Mouse (Mus musculus): ENCODE results near the gene Btbd2. TPM values are rescaled to one million over a fixed set of nuclear protein-coding genes. Genes with fewer than 3 reads are reported as not detected.

The Btbd2 gene
- total RNA-seq, 2 experiments from 2014 or later = 14.8 to 32.0 TPM

DNA sequence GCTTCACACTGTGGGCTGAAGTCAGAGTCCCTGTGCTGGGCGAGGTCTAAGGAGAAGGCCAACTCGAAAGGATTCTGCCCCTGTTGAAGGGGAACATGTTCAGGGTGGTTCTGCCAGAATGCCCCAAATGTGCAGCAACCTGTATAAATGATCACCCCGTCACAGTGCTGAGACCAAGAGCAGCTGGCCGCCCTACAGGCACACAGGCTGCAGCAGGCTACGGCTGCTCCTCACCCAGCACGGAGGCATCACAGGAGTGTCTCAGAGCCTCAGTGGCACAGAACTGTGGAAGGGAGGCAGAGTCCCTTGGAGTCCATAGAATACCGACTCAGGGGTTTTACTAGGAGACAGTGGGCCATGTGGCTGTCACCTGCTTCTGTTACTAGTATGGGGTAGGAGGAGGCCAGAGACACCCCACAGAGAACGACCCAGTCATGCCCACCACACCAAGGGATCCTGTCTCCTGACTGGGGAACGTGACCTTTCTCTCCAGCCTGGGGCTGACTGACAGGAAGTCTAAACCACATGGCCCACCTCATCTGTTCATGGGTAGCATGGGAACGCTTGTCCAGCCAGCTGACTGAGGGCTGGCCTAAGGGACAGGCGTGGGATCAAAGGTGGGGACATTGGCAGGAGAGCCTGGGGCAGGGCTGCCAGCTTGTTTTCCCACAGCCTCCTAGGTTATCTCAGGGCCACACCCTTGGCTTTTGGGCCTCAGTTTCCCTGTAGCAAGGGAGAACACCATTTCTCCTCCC is 15.2 kb upstream of the Btbd2 start:
- no peak for ATAC-seq (replicated peaks; ENCODE audit: low FRiP score, low TSS enrichment, poor library complexity, severe bottlenecking)

DNA sequence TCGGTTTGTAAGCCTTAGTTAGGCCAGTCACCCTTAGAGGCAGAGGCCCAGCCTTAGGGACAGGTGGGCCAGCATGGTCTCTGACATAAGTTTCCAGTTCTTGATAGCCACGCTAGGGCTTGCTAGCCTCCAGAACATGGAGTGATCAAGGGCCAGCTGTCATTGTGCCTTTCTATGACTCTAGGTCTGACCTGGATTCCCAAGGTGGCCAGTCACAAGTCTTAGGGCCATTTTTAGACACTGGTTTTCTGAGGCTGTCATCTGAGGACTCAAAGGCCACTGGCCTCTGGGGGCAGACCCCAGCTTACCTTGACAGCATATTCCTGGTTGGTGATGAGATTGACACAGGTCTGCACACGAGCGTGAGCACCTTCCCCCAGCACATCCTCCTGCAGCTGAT is 14.4 kb upstream of the Btbd2 start:
- no peak for ATAC-seq (replicated peaks; ENCODE audit: low FRiP score, low TSS enrichment, poor library complexity, severe bottlenecking)

DNA sequence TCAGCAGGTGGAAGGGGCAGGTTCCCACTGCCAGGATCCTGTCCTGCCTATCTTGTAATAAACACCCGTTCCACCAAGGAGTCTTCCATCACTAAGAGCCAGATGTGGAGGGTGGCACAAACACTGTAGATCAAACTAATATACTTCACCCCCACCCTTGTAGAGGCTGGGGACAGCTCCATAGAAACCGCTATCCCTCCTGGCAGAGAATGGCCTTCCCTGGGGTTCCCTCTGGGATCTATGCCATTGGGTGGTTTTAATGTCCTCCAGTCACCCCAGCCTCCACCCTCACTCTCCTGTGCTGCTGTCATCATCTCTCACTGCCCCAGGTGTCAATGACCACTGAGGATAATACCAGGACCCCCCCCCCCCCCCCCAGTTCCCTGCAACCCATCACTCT is 13.7 kb upstream of the Btbd2 start:
- ATAC-seq (replicated peaks; ENCODE audit: low FRiP score, low TSS enrichment, poor library complexity, severe bottlenecking) = no peak

DNA sequence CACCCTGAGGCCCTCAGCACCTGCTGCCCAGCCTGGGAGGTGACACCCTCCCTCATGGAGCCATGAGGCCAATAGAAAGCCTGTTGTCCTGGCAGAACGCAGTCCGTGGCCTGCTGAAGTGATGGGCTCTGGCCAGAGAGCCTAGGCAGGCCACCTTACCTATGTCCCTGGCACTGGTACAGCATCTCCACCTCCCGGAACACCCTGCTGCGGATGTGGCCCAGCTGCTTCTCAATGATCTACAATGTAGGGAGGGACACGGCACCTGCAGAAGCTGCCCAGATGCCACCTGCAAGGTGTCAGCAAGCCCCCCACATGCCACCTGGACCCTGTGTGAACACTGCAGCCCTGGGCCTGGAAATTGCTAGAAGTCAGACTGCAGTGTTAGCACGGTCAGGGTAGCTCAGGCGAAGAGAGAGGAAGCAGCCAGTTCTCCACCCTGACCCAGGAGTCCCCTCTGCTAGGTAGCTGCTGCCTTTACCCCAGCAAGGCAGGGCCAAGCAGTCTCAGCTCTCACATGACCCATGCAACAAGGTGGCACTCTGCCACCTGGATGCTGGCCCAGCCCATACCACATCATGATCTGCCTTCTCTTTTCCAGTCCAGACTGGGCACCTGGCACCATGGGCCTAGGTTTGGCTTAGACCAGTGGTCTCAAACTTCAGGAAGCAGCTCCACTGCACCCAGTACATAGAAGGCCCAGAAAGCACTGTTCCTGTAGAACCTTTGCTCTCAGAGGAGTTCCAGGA is 13.0 kb upstream of the Btbd2 start:
- no peak for ATAC-seq (replicated peaks; ENCODE audit: low FRiP score, low TSS enrichment, poor library complexity, severe bottlenecking)

DNA sequence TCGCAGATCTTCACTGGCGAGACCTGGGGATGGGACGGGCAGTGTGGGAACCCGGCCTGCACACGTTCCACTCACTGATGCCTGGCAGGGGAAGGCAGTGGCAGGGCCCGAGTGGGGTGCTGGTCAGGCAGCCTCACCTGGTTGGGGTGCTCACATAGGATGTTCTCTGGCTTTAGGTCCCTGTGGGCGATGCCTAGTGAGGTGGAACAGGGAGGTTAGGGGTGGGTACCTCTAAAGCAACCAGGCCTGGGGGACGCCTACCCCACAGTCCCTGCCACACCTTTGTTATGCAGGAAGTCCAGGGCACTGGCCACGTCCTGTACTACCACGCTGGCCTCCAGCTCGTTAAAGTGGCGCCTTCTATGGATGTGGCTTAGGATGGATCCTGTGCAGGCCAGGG is 12.1 kb upstream of the Btbd2 start:
- ATAC-seq (replicated peaks; ENCODE audit: low FRiP score, low TSS enrichment, poor library complexity, severe bottlenecking) = no peak

DNA sequence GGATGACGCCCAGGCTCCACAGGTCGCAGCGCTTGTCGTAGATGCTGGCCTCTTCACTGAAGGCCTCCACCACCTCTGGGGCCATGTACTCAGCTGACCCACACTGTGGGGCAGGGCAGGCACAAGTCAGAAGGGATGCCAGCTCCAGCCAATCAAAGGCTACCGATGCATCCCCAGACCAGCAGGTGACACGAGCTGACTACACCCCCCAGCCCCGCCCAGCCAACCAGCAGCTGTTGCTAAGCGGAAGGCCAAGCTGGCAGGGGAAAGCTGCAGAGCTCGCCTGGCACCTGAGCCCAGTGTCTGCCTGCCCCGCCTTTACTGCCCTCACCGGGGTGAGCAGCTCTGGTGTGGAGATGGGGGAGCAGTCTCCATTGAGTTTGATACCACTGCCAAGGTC is 11.7 kb upstream of the Btbd2 start:
- ATAC-seq (replicated peaks; ENCODE audit: low FRiP score, low TSS enrichment, poor library complexity, severe bottlenecking) = no peak

DNA sequence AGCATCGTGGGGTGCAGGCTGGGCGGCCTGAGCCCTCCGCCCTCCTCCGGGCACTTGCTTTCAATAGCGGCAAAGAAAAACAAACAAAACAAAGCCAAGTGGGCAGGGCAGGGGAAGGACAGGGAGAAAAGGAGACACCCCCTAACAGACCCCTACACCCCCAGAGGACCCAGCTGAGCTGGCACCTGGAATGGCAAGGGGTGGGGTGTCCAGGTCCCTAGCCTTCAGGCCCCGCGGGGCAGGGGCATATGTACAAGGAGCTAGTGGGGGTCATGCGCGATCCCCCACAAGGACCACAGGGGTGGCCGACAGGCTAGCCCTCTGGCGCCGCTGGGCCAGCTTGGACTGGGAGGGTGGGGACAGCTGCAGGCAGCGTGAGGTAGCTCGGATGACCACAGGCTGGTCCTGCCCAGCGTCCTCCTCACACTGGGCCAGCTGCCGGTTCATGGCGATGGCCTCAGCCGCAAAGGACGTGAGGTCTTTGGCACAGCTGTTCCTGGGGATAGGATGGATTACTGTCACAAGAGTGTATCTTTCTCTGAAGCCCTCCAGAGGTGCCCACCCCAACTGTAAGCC is 10.1 kb upstream of the Btbd2 start:
- ATAC-seq (replicated peaks; ENCODE audit: low FRiP score, low TSS enrichment, poor library complexity, severe bottlenecking) = no peak

DNA sequence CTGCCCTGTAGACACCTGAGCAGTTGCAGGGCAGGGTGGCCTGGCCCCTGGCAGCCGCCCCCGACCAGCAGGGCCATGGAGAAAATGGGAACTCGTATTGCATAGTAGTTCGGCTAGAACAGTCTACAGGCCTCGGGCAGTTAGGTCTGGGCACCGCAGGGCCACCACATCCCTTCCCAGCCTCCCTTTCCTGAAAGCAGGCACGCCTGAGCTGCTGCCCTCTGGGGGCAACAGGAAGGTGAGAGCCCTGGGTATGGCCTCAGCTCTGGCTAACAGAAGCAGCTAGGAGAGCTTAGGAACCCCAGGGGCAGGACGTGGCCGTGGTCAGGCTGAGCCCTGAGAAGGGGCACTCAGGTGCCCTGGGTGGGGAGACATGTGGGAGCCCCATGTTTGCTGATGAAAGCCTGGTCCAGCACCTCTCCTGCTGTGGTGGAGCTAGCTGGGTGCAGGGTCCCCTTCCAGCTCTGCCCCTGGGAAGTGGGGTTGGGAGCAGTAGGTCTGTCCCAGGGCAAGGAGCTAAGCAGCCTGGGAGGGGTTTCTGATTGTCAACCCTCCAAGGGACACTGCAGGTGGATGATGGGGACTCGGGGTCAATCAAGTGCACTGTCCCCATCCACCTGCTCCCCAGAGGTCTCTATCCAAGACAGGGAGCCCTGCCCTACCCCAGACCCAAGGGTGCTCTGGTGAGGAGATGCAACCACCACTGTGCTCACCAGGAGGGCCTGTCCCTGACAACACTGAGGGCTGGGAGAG is 9.3 kb upstream of the Btbd2 start:
- ATAC-seq (replicated peaks; ENCODE audit: low FRiP score, low TSS enrichment, poor library complexity, severe bottlenecking) = no peak

DNA sequence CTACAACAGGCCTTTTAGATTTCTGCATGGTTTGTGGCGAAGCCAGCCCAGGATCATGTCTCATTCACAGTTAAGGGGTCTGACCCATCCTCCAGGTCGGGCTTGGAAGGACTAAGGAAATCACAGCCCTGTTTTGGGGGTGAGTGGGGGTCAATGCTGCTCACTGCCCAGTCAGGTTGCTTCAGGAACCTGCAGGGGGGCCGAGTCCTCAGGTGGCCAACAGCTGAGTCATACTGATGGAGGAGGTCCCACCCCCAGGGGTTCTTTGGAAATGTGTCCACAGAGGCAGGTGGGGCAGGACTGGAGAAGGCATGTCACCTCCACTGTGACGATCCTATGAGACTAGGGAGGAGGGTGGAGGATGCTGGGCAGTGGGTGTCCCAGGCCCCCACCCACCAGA is 8.6 kb upstream of the Btbd2 start:
- no peak for ATAC-seq (replicated peaks; ENCODE audit: low FRiP score, low TSS enrichment, poor library complexity, severe bottlenecking)

DNA sequence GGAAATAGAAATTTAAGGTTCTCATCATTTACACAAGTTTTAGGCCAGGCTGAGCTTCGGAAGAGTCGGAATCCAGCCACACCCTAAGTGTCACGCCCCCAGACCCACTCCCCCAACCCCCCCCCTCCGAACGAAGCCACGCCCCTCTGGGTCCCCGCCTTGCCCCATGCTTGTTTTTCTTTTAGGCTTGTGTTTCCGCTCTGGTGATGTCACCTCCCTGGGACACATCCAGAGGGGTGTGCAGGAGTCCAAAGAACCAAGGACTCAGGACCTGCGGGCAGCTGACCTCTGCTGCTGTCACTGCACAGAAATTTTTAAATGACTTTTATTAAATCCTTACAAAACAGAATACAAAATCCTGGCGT is 8.1 kb upstream of the Btbd2 start:
- ATAC-seq (replicated peaks; ENCODE audit: low FRiP score, low TSS enrichment, poor library complexity, severe bottlenecking) = no peak

DNA sequence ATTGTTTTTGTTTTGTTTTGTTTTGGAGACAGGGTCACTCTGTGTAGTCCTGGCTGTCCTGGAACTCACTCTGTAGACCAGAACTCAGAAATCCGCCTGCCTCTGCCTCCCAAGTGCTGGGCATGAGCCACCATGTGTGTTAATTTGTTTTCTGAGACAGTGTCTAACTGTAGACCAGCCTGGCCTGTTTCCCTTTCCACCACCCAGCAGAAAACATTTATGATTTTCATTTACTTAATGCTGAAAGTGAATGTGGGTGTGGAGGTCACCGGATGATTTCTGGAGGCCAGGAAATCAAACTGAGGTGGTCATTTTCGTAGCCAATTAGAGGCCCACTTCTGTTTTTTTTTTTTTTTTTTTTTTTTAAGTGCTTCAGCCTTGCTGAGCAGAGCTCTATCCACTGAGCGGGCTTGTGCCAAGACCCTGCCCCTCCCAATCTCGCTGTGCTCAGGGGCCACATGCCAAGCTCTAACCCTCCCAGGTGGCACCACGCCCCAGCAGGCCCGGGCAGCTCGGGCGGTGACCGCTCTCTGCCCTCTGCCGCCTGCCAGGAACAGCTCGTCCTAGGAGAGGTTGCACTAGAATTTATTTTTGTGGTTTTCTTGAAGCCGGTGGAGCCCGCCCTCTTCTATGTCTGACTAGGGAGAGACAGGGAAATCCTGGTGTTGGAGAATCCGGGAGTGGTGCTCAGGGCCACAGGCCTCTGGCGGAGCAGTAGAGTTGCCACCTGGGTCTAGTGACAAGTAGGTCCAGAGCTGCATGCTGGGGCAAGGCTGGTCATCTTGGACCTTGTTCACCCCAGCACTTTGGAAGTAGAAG is 7.5 kb upstream of the Btbd2 start:
- ATAC-seq (replicated peaks; ENCODE audit: low FRiP score, low TSS enrichment, poor library complexity, severe bottlenecking) = peak; percentile 73

DNA sequence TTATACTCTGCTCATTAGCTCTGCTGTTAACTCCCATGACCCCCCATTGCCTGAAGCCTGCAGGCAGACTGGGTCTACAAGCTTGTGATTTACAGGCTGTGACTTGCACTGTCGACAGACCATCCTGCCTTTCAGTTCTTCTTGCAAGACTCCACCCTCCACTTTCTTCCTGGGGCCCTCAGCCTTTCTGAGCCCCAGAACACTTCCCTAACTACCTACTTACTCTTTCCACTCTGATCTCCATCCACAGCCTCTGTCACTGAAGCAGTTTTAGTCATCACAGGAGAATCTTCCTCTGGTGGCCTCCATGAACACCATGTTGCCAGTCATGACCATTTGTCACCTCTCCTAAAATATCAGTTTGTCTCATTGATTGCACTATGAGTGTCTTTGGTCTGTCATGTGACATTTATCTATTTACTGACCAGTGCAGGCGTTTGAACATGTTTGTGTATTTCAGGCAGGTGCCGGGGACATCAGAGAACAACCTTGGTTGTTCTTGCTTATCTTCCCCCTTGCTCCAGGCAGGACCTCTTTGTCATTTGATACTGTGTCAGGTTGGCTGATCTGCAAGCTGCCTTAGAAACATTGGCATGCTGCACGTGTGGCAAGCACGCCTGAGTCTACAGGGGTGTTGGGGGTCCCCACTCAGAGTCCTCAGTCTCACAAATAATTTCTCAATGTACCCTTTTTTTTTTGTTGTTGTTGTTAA is 6.8 kb upstream of the Btbd2 start:
- ATAC-seq (replicated peaks; ENCODE audit: low FRiP score, low TSS enrichment, poor library complexity, severe bottlenecking) = 0 out of 2 replicates have a peak, but pooled peaks have one; percentile 11

DNA sequence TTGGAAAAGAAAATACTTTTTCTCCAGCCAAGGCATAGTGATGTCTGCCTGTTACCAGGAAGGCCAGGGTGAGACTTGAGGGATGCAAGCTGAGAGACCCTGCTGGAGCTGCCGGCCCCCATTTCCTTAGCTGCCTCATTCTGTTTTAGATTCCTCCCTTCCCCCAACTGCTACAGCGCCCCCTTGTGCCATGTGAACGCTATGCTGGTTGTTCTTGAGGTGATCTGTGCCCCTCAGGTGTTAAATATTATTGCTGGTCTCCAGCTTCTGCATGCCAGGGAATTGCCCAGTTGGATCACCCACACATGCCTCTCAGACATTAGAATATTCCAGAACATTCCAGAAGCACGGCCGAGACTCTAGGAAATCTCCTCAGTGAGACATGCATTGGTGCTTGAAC is 4.3 kb upstream of the Btbd2 start:
- ATAC-seq (replicated peaks; ENCODE audit: low FRiP score, low TSS enrichment, poor library complexity, severe bottlenecking) = no peak

DNA sequence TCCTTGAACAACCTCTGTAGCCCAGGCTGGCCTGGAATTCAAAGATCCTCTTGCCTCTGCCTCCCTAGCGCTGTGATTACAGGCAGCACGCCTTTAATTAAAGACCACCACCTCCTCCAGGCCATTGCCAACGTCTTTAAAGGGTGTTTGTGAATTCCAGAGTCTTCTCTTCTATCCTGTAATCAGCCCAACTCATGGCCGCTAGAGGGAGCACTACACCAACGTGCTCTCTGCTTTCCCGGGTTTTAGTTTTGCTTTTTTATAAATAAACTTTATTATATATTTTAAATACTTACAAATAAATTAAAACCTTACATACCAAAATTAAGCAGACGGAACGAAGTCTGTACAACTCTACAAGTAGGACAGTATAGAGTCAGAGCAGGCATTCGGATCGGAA is 2.3 kb upstream of the Btbd2 start:
- ATAC-seq (replicated peaks; ENCODE audit: low FRiP score, low TSS enrichment, poor library complexity, severe bottlenecking) = no peak

DNA sequence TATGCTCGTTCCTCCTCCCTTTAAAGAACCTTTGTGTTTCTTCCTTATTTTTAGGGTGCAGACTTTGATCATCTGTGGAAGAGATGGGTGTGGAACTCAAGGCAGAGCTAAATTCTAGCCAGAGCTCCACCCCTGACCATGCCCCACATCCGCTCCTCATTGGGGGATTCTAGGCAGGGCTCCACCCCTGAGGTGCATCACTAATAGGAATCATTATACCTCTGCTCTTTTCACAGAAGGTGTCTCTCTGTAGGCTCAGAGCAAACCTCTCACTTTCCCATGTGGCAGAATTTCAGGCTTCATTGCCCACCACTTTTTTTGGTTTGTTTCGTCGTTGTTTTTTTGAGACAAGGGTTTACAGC is 2.0 kb upstream of the Btbd2 start:
- peak; percentile 76 for ATAC-seq (replicated peaks; ENCODE audit: low FRiP score, low TSS enrichment, poor library complexity, severe bottlenecking)

DNA sequence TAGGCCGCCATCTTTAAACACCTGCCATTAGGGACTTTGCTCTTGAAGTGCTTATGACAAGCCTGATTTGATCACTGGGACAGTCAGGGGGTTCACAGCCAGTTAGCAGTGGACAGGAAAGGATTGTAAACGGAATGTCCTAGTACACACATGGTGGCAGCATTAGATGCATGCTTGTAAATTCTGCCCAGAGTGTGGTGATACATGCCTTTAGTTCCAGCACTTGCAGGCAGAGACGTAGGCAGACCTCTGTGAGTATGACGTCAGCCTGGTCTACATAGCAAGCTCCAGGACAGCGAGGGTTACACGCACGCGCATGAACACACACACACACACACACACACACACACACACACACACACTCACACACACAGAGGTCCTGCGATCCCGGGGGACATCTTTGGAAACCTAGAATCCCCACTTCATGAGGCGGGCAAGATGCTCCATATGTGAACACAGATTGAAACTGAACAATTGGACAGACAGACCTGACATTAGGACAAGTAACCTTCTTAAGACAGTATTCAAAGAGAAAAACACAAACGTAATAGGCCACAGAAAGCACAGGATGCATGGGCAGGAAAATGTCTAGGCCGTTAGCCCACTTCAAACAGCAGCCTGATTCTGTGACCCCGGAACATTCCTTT is 1.4 kb upstream of the Btbd2 start:
- no peak for ATAC-seq (replicated peaks; ENCODE audit: low FRiP score, low TSS enrichment, poor library complexity, severe bottlenecking)

DNA sequence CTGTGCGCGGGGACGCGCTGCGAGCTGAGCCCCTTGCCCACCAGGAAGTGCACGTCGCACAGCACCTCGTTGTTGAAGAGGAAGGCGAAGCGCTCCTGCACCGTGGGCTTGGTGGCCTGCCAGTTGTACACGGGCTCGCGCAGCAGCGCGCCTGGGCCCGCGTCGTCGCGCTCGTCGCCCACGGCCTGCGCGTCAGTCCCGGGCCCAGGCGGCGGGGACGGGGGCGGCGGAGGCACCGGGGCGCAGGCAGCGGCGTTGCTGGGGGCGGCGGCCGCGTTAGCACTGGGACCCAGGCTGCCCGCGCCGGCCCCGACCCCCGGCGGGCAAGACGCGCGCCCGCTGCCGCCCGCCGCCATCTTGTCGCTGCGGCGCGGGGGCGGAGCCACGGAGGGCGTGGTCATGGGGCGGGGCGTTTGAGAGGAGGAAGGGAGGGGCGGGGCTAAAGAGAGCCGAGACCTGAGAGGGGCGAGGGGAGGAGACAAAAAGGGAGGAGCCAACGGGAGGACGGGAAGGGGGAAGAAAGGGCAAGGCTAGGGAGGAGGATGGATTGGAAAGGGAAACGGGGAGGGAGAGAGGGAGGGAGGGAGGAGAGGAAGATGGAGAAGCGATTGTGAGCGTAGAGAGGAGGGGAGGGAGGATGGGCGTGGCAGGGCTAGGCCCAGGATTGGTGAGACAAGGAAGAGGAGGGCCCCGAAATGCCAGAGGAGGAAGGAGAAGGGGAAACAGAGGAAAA is 575 bp downstream of the Btbd2 start:
- ATAC-seq (replicated peaks; ENCODE audit: low FRiP score, low TSS enrichment, poor library complexity, severe bottlenecking) = peak; percentile 60
